Mouse (Mus musculus): Measurements from ENCODE around the gene Lgals1.
A peak's percentile ranks its signal among the peaks of the same experiment; 100 is the strongest.

Lgals1 gene

GRCm38 (mm10) chr15:78937311-78937710 lies 10.8 kb downstream of the Lgals1 start:
- DNase-seq (ENCODE audit: low read depth, low spot score) = peak; percentile 52

GRCm38 (mm10) chr15:78937963-78938362 lies 11.4 kb downstream of the Lgals1 start:
- DNase-seq (ENCODE audit: low read depth, low spot score) = no peak

- no peak for DNase-seq (ENCODE audit: low read depth, low spot score)
Measured at GRCm38 (mm10) chr15:78940325-78940724, 13.8 kb downstream of the Lgals1 start.

- DNase-seq (ENCODE audit: low read depth, low spot score) = peak; percentile 78
Measured at GRCm38 (mm10) chr15:78942663-78943062, 16.1 kb downstream of the Lgals1 start.

- DNase-seq (ENCODE audit: low read depth, low spot score) = no peak
Measured at GRCm38 (mm10) chr15:78946232-78946631, 19.7 kb downstream of the Lgals1 start.

- DNase-seq (ENCODE audit: low read depth, low spot score) = peak; percentile 82
Measured at GRCm38 (mm10) chr15:78947657-78948056, 21.1 kb downstream of the Lgals1 start, which contains the start of gene Triobp. Triobp (plus strand) TSS chr15:78947724.

- no peak for DNase-seq (ENCODE audit: low read depth, low spot score)
Measured at GRCm38 (mm10) chr15:78948152-78948725, 21.7 kb downstream of the Lgals1 start.

- no peak for DNase-seq (ENCODE audit: low read depth, low spot score)
Measured at GRCm38 (mm10) chr15:78948883-78949282, 22.4 kb downstream of the Lgals1 start.

GRCm38 (mm10) chr15:78955663-78956062 lies 29.1 kb downstream of the Lgals1 start:
- DNase-seq (ENCODE audit: low read depth, low spot score) = no peak

- DNase-seq (ENCODE audit: low read depth, low spot score) = peak; percentile 68
Measured at GRCm38 (mm10) chr15:78956351-78956750, 29.8 kb downstream of the Lgals1 start.

GRCm38 (mm10) chr15:78957021-78957420 lies 30.5 kb downstream of the Lgals1 start:
- DNase-seq (ENCODE audit: low read depth, low spot score) = no peak

- peak; percentile 37 for DNase-seq (ENCODE audit: low read depth, low spot score)
Measured at GRCm38 (mm10) chr15:78959537-78959936, 33.0 kb downstream of the Lgals1 start.

- no peak for DNase-seq (ENCODE audit: low read depth, low spot score)
Measured at GRCm38 (mm10) chr15:78960088-78960487, 33.6 kb downstream of the Lgals1 start.

GRCm38 (mm10) chr15:78962885-78963284 lies 36.4 kb downstream of the Lgals1 start:
- DNase-seq (ENCODE audit: low read depth, low spot score) = peak; percentile 65

- no peak for DNase-seq (ENCODE audit: low read depth, low spot score)
Measured at GRCm38 (mm10) chr15:78971626-78972025, 45.1 kb downstream of the Lgals1 start.

GRCm38 (mm10) chr15:78973950-78974349 lies 47.4 kb downstream of the Lgals1 start:
- DNase-seq (ENCODE audit: low read depth, low spot score) = no peak

- DNase-seq (ENCODE audit: low read depth, low spot score) = no peak
Measured at GRCm38 (mm10) chr15:78977676-78978159, 51.2 kb downstream of the Lgals1 start.

- DNase-seq (ENCODE audit: low read depth, low spot score) = no peak
Measured at GRCm38 (mm10) chr15:78978875-78979274, 52.4 kb downstream of the Lgals1 start.
